Mouse (Mus musculus) cerebellum, adult 2 months (tissue): ENCODE measurements around the gene Guca1b. TPM values are rescaled to one million over a fixed set of nuclear protein-coding genes. Genes with fewer than 3 reads are reported as not detected.
"Not testable (repeated sequence)": the region's sequence is repeated elsewhere in the genome, so short reads cannot be mapped to it uniquely, and the experiment has no call there.

Source experiments
- DNase-seq, 2 experiments: peaks; one replicate each; pipeline ENCODE4 v3.0.0; 2021
- H3K27ac ChIP-seq: fragments of 200-500 bp; 2 replicates; pipeline ENCODE4 v1.5.1; 2012; ENCODE audit warnings: low read length, control low read depth, inconsistent platforms; ENCODE audit not compliant: insufficient read depth
- H3K27me3 ChIP-seq: fragments of 200-500 bp; 2 replicates; pipeline ENCODE4 v1.6.1; 2012; ENCODE audit warnings: inconsistent platforms, mild to moderate bottlenecking, low read length, moderate library complexity; ENCODE audit not compliant: control insufficient read depth, insufficient read depth
- H3K4me1 ChIP-seq: fragments of 200-500 bp; 2 replicates; pipeline ENCODE4 v1.6.1; 2011; ENCODE audit warnings: low read length; ENCODE audit not compliant: control insufficient read depth, insufficient read depth
- H3K4me3 ChIP-seq: fragments of 200-500 bp; replicated peaks from 2 replicates; pipeline ENCODE3; 2011; ENCODE audit warnings: mild to moderate bottlenecking, low read depth, low read length, control low read depth; ENCODE audit not compliant: insufficient read depth
- CTCF ChIP-seq: fragments of 200-500 bp; IDR thresholded peaks from 2 replicates; pipeline ENCODE4 v1.5.1; 2011; ENCODE audit warnings: low read depth, mild to moderate bottlenecking, control low read depth, low read length, moderate library complexity, borderline replicate concordance; ENCODE audit not compliant: insufficient read depth
- POLR2A ChIP-seq: fragments of 200-500 bp; IDR thresholded peaks from 2 replicates; pipeline ENCODE4 v1.6.1; 2011; ENCODE audit warnings: low read length, control low read depth, borderline replicate concordance; ENCODE audit not compliant: insufficient read depth
- WGBS: fragments of 180-500 bp; shearing (Covaris S2); methylation state at CpG from one replicate; pipeline ENCODE4 v1.1.7; 2018; 5-methylcytosine and 5-hydroxymethylcytosine counted together
- polyA plus RNA-seq: library from polyadenylated mRNA; depleted of rRNA; stranded (reverse); fragments of >200 nt; gene quantifications from 2 replicates; pipeline ENCODE4 v1.2.3, GENCODE M21; 2012

Gene Guca1b
- polyA plus RNA-seq, 1 experiment: 2.0 TPM

- H3K27me3 ChIP-seq: no peaks in the 10 kb centered on the region; the same call in 1 of the 2 replicates
- peak overlapping the region; percentile 48 for H3K4me3 ChIP-seq
- TF ChIP-seq CTCF (no peak), POLR2A (no peak)
- 5% methylated on average over 19 of the region's 20 CpGs for WGBS
- DNase-seq: no peak
- H3K4me1 ChIP-seq: no peaks in the 10 kb centered on the region
- no peak overlapping the region for H3K27ac ChIP-seq
Measured at GRCm38 (mm10) chr17:47395376-47395913, 10.3 kb downstream of the Guca1b start.

GRCm38 (mm10) chr17:47399091-47399490 lies 13.9 kb downstream of the Guca1b start:
- WGBS: 88% methylated on average over 8 of the region's 8 CpGs
- H3K27me3 ChIP-seq: no peaks in the 10 kb centered on the region; the same call in 1 of the 2 replicates

GRCm38 (mm10) chr17:47400451-47400850 lies 15.3 kb downstream of the Guca1b start, which contains the start of gene Guca1a:
Gene Guca1a (minus strand): TSS chr17:47400584.
- Histone ChIP-seq H3K27me3 (no peaks in the 10 kb centered on the region), H3K27ac (no peak within 1 kb of the TSS), H3K4me3 (no peak within 1 kb of the TSS), H3K4me1 (no peaks in the 10 kb centered on the region)
- TF ChIP-seq CTCF (no peak), POLR2A (no peak)
- no peak for DNase-seq
- WGBS: 40% methylated on average over 10 of the region's 10 CpGs

More at GRCm38 (mm10) chr17:47399091-47399490, 13.9 kb downstream of the Guca1b start:
- H3K4me3 ChIP-seq: no peak overlapping the region
- no peak for DNase-seq
- no peaks in the 10 kb centered on the region for H3K4me1 ChIP-seq
- TF ChIP-seq POLR2A (no peak), CTCF (no peak)
- no peak overlapping the region for H3K27ac ChIP-seq

GRCm38 (mm10) chr17:47407717-47408557 lies 22.7 kb downstream of the Guca1b start:
- Histone ChIP-seq H3K27me3 (no peaks in the 10 kb centered on the region), H3K4me3 (no peak overlapping the region), H3K27ac (no peak overlapping the region), H3K4me1 (no peaks in the 10 kb centered on the region)
- no peak for TF ChIP-seq POLR2A
- DNase-seq: no peak
- 66% methylated on average over 10 of the region's 10 CpGs for WGBS

- WGBS: 23% methylated on average over 8 of the region's 8 CpGs
- peak; percentile 20 to 61 for DNase-seq
- no peak overlapping the region for H3K27ac ChIP-seq
- no peaks in the 10 kb centered on the region for H3K4me1 ChIP-seq
- H3K4me3 ChIP-seq: no peak overlapping the region
- H3K27me3 ChIP-seq: no peaks in the 10 kb centered on the region
- TF ChIP-seq POLR2A: no peak
- peak; percentile 64 for TF ChIP-seq CTCF
Measured at GRCm38 (mm10) chr17:47408558-47408898, 23.3 kb downstream of the Guca1b start.

- peak; percentile 37 to 61 for DNase-seq
- 2% methylated on average over 74 of the region's 74 CpGs for WGBS
- not testable (repeated sequence) for H3K27me3 ChIP-seq, H3K4me3 ChIP-seq, H3K4me1 ChIP-seq, H3K27ac ChIP-seq
Measured at GRCm38 (mm10) chr17:47409897-47410861, 25.0 kb downstream of the Guca1b start.

GRCm38 (mm10) chr17:47420195-47420594 lies 35.0 kb downstream of the Guca1b start:
- no peaks in the 10 kb centered on the region for H3K27me3 ChIP-seq
- TF ChIP-seq CTCF (no peak), POLR2A (no peak)
- DNase-seq: no peak
- no peak overlapping the region for H3K4me3 ChIP-seq
- no peaks in the 10 kb centered on the region for H3K4me1 ChIP-seq
- H3K27ac ChIP-seq: no peak overlapping the region
- 75% methylated on average over 2 of the region's 2 CpGs for WGBS

- Histone ChIP-seq H3K27me3 (no peaks in the 10 kb centered on the region), H3K4me1 (no peaks in the 10 kb centered on the region), H3K4me3 (no peak overlapping the region), H3K27ac (no peak overlapping the region)
- no peak for TF ChIP-seq CTCF
- no peak for TF ChIP-seq POLR2A
- no peak for DNase-seq
- WGBS: 89% methylated on average over 3 of the region's 3 CpGs
Measured at GRCm38 (mm10) chr17:47421566-47421965, 36.4 kb downstream of the Guca1b start.

GRCm38 (mm10) chr17:47422616-47423015 lies 37.4 kb downstream of the Guca1b start:
- H3K4me3 ChIP-seq, H3K27me3 ChIP-seq, H3K27ac ChIP-seq, H3K4me1 ChIP-seq, DNase-seq: not testable (repeated sequence)
- WGBS: 93% methylated on average over 1 of the region's 1 CpGs
